Mouse (Mus musculus): Measurements from ENCODE around the gene Cacnb3.

DNA sequence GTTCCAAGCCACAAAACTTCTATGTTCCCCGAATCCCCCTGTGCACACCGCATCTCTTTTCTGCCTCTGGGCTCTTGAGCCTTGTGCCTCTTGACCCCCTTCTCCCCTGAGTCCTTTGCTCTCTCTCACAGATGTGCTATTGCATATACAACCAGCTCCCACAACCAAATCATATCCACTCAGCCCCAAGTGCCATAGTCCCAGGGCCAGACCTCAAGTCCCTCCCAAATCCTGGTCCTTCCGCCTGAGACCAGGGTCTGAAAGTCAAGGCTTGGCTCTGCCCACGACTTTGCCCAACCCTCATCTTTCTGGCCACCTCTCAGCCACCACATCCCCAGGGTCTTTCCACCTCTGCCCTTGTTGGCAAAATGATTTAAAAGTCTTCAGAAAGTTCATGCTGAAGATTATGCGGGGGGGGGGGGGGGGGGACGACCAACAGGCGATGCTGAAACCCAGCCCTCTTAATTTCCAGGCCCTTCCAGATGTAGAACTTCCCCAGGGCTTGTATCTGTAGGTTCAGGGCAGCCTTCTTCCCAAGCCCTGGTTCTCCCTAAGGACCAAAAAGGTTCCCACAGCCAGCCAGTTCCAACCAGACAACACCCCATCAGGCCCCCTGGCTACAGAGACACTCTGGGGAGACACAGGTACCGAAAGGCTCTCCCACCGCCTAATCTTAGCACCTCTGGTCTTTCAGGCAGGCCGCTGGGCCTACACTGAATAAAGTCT lies 22.4 kb upstream of the Cacnb3 start:
- TF ChIP-seq POLR2A (IDR thresholded peaks at IDR 0.05; ENCODE audit: extremely low read depth, insufficient read depth, low read length): no peak
- no peak for TF ChIP-seq CTCF (IDR thresholded peaks at IDR 0.05; ENCODE audit: low read depth, low read length)

All from liver, adult 2 months (tissue).